Mouse (Mus musculus) embryonic fibroblast, embryonic 13.5 days (primary cell): Measurements from ENCODE around the gene Trrap. TPM values are rescaled to one million over a fixed set of nuclear protein-coding genes. Genes with fewer than 3 reads are reported as not detected.
A peak's percentile ranks its signal among the peaks of the same experiment; 100 is the strongest.
"Not testable (repeated sequence)": the region's sequence is repeated elsewhere in the genome, so short reads cannot be mapped to it uniquely, and the experiment has no call there.

ENCODE experiments used
- H3K27ac ChIP-seq: 2 replicates; pipeline ENCODE4 v1.5.1; 2012; ENCODE audit warnings: low read length, control low read depth, inconsistent platforms; ENCODE audit not compliant: insufficient read depth
- H3K4me1 ChIP-seq: 2 replicates; pipeline ENCODE4 v1.6.1; 2011; ENCODE audit warnings: low read length; ENCODE audit not compliant: control insufficient read depth, insufficient read depth
- H3K4me3 ChIP-seq: 2 replicates; pipeline ENCODE4 v1.5.1; 2011; ENCODE audit warnings: mild to moderate bottlenecking, control low read depth, low read length; ENCODE audit not compliant: insufficient read depth
- CTCF ChIP-seq: IDR thresholded peaks from 2 replicates; pipeline ENCODE4 v1.5.1; 2011; ENCODE audit warnings: mild to moderate bottlenecking, control low read depth, low read length, moderate library complexity, borderline replicate concordance; ENCODE audit not compliant: insufficient read depth
- POLR2A ChIP-seq: IDR thresholded peaks from 2 replicates; pipeline ENCODE4 v1.6.1; 2011; ENCODE audit warnings: low read depth, mild to moderate bottlenecking, control low read depth, low read length, moderate library complexity
- polyA plus RNA-seq: library from polyadenylated mRNA; stranded (reverse); fragments of >200 nt; gene quantifications from 2 replicates; pipeline ENCODE4 v1.2.4, GENCODE M21; 2011; ENCODE audit warnings: low read depth; ENCODE audit not compliant: missing spikeins, insufficient read length

Gene Trrap
- polyA plus RNA-seq: 83.6 and 88.3 TPM in 2 replicates

- H3K27ac ChIP-seq: peak within 1 kb of the TSS; percentile 88
- peak within 1 kb of the TSS; percentile 89 for H3K4me3 ChIP-seq
- H3K4me1 ChIP-seq: not testable (repeated sequence)
Observed at GRCm38 (mm10) chr5:144767106-144767798, at the start of gene Trrap. TSS of gene Trrap (plus strand) at chr5:144767732.

- Histone ChIP-seq H3K4me1 (no peaks in the 10 kb centered on the region), H3K27ac (no peak overlapping the region), H3K4me3 (no peak overlapping the region)
- TF ChIP-seq POLR2A: no peak
- TF ChIP-seq CTCF: no peak
Observed at GRCm38 (mm10) chr5:144719781-144720180, 47.8 kb upstream of the Trrap start.

- no peak overlapping the region for H3K27ac ChIP-seq
- no peak for TF ChIP-seq POLR2A
- TF ChIP-seq CTCF: no peak
- H3K4me1 ChIP-seq: no peaks in the 10 kb centered on the region
- H3K4me3 ChIP-seq: no peak overlapping the region
Observed at GRCm38 (mm10) chr5:144720281-144720680, 47.3 kb upstream of the Trrap start.

- Histone ChIP-seq H3K4me3 (no peak overlapping the region), H3K27ac (no peak overlapping the region), H3K4me1 (no peaks in the 10 kb centered on the region)
- TF ChIP-seq CTCF: no peak
- TF ChIP-seq POLR2A: no peak
Observed at GRCm38 (mm10) chr5:144724926-144725325, 42.6 kb upstream of the Trrap start.

- H3K4me3 ChIP-seq: no peak overlapping the region
- no peaks in the 10 kb centered on the region for H3K4me1 ChIP-seq
- TF ChIP-seq POLR2A (no peak), CTCF (no peak)
- H3K27ac ChIP-seq: no peak overlapping the region
Observed at GRCm38 (mm10) chr5:144725554-144725953, 42.0 kb upstream of the Trrap start.

- TF ChIP-seq POLR2A (no peak), CTCF (peak; percentile 55)
- no peaks in the 10 kb centered on the region for H3K4me1 ChIP-seq
- no peak overlapping the region for H3K27ac ChIP-seq
- no peak overlapping the region for H3K4me3 ChIP-seq
Observed at GRCm38 (mm10) chr5:144727119-144727518, 40.4 kb upstream of the Trrap start.

GRCm38 (mm10) chr5:144728237-144728636 lies 39.3 kb upstream of the Trrap start:
- Histone ChIP-seq H3K4me3 (no peak overlapping the region), H3K27ac (no peak overlapping the region), H3K4me1 (no peaks in the 10 kb centered on the region)
- no peak for TF ChIP-seq POLR2A
- TF ChIP-seq CTCF: no peak

GRCm38 (mm10) chr5:144729216-144729615 lies 38.3 kb upstream of the Trrap start:
- H3K4me3 ChIP-seq: no peak overlapping the region
- no peak for TF ChIP-seq POLR2A
- no peak for TF ChIP-seq CTCF
- H3K4me1 ChIP-seq: no peaks in the 10 kb centered on the region
- no peak overlapping the region for H3K27ac ChIP-seq

- no peak overlapping the region for H3K4me3 ChIP-seq
- TF ChIP-seq CTCF (no peak), POLR2A (no peak)
Observed at GRCm38 (mm10) chr5:144733953-144734352, 33.6 kb upstream of the Trrap start.

GRCm38 (mm10) chr5:144734949-144735348 lies 32.6 kb upstream of the Trrap start:
- no peaks in the 10 kb centered on the region for H3K4me1 ChIP-seq
- H3K27ac ChIP-seq: no peak overlapping the region
- H3K4me3 ChIP-seq: no peak overlapping the region
- TF ChIP-seq POLR2A: no peak
- peak; percentile 86 for TF ChIP-seq CTCF

More at GRCm38 (mm10) chr5:144733953-144734352, 33.6 kb upstream of the Trrap start:
- Histone ChIP-seq H3K27ac (no peak overlapping the region), H3K4me1 (no peaks in the 10 kb centered on the region)
